Mouse (Mus musculus) spleen, adult 12 weeks (tissue): ENCODE data around the gene Siah1a.

ENCODE experiments used
- DNase-seq: peaks from one replicate; pipeline ENCODE4 v3.0.0; 2022; ENCODE audit warnings: low spot score

Siah1a gene

GRCm38 (mm10) chr8:86745221-86745934, at the start of gene Siah1a, which contains the start of gene Gm10638:
Gene Siah1a (minus strand): TSS chr8:86745934.
Gene Gm10638 (plus strand): TSS chr8:86745699.
- DNase-seq = peak; percentile 63

- no peak for DNase-seq
These were observed 49.0 kb upstream of the Siah1a start for GRCm38 (mm10) chr8:86794716-86795115.

GRCm38 (mm10) chr8:86791542-86791941, 45.8 kb upstream of the Siah1a start:
- DNase-seq = no peak

- DNase-seq = no peak
These were observed 43.8 kb upstream of the Siah1a start for GRCm38 (mm10) chr8:86789576-86789975.

GRCm38 (mm10) chr8:86787891-86788420, 42.2 kb upstream of the Siah1a start:
- DNase-seq = no peak

GRCm38 (mm10) chr8:86786498-86786897, 40.8 kb upstream of the Siah1a start:
- DNase-seq = no peak

GRCm38 (mm10) chr8:86781094-86781493, 35.4 kb upstream of the Siah1a start:
- no peak for DNase-seq

- no peak for DNase-seq
These were observed 33.5 kb upstream of the Siah1a start for GRCm38 (mm10) chr8:86779207-86779606.

GRCm38 (mm10) chr8:86769945-86770715, 24.4 kb upstream of the Siah1a start:
- no peak for DNase-seq

GRCm38 (mm10) chr8:86768499-86768898, 22.8 kb upstream of the Siah1a start:
- DNase-seq = no peak

GRCm38 (mm10) chr8:86766548-86767211, 20.9 kb upstream of the Siah1a start:
- DNase-seq = no peak

GRCm38 (mm10) chr8:86765669-86766068, 19.9 kb upstream of the Siah1a start:
- no peak for DNase-seq

GRCm38 (mm10) chr8:86765155-86765554, 19.4 kb upstream of the Siah1a start:
- peak; percentile 30 for DNase-seq

GRCm38 (mm10) chr8:86762806-86763205, 17.1 kb upstream of the Siah1a start:
- no peak for DNase-seq

- DNase-seq = no peak
These were observed 15.0 kb upstream of the Siah1a start for GRCm38 (mm10) chr8:86760746-86761145.

GRCm38 (mm10) chr8:86759090-86759491, 13.4 kb upstream of the Siah1a start:
- DNase-seq = no peak

GRCm38 (mm10) chr8:86758651-86759050, 12.9 kb upstream of the Siah1a start:
- no peak for DNase-seq

GRCm38 (mm10) chr8:86756948-86757733, 11.4 kb upstream of the Siah1a start:
- no peak for DNase-seq

GRCm38 (mm10) chr8:86749842-86750241, 4.1 kb upstream of the Siah1a start:
- DNase-seq = no peak

- peak; percentile 18 for DNase-seq
These were observed 777 bp upstream of the Siah1a start for GRCm38 (mm10) chr8:86746511-86746910.

- DNase-seq = peak; percentile 97
These were observed 254 bp upstream of the Siah1a start for GRCm38 (mm10) chr8:86745935-86746441.
